Mouse (Mus musculus): ENCODE data around the gene Fam234b. TPM values are rescaled to one million over a fixed set of nuclear protein-coding genes. Genes with fewer than 3 reads are reported as not detected.

The Fam234b gene
- polyA plus RNA-seq, 1 experiment from 2014 or later = 21.2 TPM

DNA sequence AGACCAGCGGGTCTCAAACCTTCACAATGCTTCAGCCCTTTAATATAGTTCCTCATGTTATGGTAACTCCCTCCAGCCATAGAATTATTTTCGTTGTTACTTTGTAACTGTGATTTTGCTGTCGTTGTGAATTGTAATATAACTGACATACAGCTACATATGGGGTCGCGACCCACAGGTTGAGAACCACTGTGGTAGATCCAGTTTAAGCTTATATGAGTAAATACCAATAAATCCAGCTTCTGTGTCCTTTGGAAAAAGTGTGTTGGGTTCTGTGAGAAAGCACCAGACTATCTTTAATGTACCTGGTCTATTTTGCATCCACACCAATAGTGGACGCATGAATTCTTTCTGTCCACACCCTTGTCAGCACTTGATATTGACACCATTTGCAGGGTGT lies 80.5 kb downstream of the Fam234b start:
- no peak for ATAC-seq (ENCODE audit: insufficient number of reproducible peaks, low FRiP score, low TSS enrichment, low read depth)
- 88% methylated on average over 6 of the region's 6 CpGs for WGBS
- DNase-seq (ENCODE audit: low spot score) = no peak

DNA sequence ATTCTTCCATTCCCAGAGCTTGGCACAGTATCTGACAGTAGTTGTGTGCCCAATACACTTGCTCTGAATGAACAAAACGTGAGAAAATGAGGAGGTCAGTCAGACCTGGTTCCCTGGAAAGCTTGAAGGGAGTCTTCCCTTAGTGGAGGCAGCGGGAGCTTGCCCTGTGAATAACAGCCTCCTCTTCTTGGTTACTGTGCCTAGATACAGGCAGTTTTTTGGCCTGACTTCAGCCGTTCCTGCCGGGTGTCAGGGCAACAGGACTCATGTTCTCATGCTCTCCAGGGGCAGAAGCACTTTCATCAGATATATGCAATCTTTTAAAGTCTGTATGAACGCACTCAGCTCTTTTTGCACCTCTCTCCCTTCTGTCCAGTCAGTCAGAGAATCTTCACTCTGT lies 81.5 kb downstream of the Fam234b start:
- Histone ChIP-seq H3K4me1 (ENCODE audit: control insufficient read depth, insufficient read depth, low read length) (peaks cover 11% of the 10 kb centered on the region; the same call in 1 of the 2 replicates), H3K9ac (ENCODE audit: low read length) (no peak overlapping the region), H3K4me3 (ENCODE audit: low read depth, low read length) (no peak overlapping the region), H3K27me3 (ENCODE audit: control insufficient read depth, insufficient read depth, low read length) (no peaks in the 10 kb centered on the region), H3K36me3 (ENCODE audit: control insufficient read depth, insufficient read depth, low read length) (no peaks in the 10 kb centered on the region), H3K27ac (replicated peaks; ENCODE audit: low read depth, low read length) (no peak overlapping the region), H3K4me2 (ENCODE audit: low read depth, severe bottlenecking) (no peak overlapping the region), H3K9me3 (ENCODE audit: control insufficient read depth, low read length) (no peaks in the 10 kb centered on the region)
- DNase-seq (ENCODE audit: low spot score) (no peak), ATAC-seq (ENCODE audit: insufficient number of reproducible peaks, low FRiP score, low TSS enrichment, low read depth) (no peak)
- WGBS = 53% methylated on average over 5 of the region's 5 CpGs

More for the DNA sequence above, 80.5 kb downstream of the Fam234b start:
- Histone ChIP-seq H3K27ac (replicated peaks; ENCODE audit: low read depth, low read length) (no peak overlapping the region), H3K9ac (ENCODE audit: low read length) (no peak overlapping the region), H3K36me3 (ENCODE audit: control insufficient read depth, insufficient read depth, low read length) (no peaks in the 10 kb centered on the region), H3K27me3 (ENCODE audit: control insufficient read depth, insufficient read depth, low read length) (no peaks in the 10 kb centered on the region), H3K4me1 (ENCODE audit: control insufficient read depth, insufficient read depth, low read length) (peaks cover 11% of the 10 kb centered on the region; the same call in 1 of the 2 replicates), H3K9me3 (ENCODE audit: control insufficient read depth, low read length) (no peaks in the 10 kb centered on the region), H3K4me3 (ENCODE audit: low read depth, low read length) (no peak overlapping the region), H3K4me2 (ENCODE audit: low read depth, severe bottlenecking) (no peak overlapping the region)

- Histone ChIP-seq H3K27ac (replicated peaks; ENCODE audit: low read depth, low read length) (no peak overlapping the region), H3K9me3 (ENCODE audit: control insufficient read depth, low read length) (no peaks in the 10 kb centered on the region), H3K4me2 (ENCODE audit: low read depth, severe bottlenecking) (no peak overlapping the region), H3K9ac (ENCODE audit: low read length) (no peak overlapping the region), H3K4me3 (ENCODE audit: low read depth, low read length) (no peak overlapping the region), H3K36me3 (ENCODE audit: control insufficient read depth, insufficient read depth, low read length) (no peaks in the 10 kb centered on the region), H3K27me3 (ENCODE audit: control insufficient read depth, insufficient read depth, low read length) (no peaks in the 10 kb centered on the region), H3K4me1 (ENCODE audit: control insufficient read depth, insufficient read depth, low read length) (peaks cover 11% of the 10 kb centered on the region; the same call in 1 of the 2 replicates)
- WGBS = 3% methylated on average over 10 of the region's 10 CpGs
- DNase-seq (ENCODE audit: low spot score) (peak; percentile 69), ATAC-seq (ENCODE audit: insufficient number of reproducible peaks, low FRiP score, low TSS enrichment, low read depth) (no peak)
These were observed 82.1 kb downstream of the Fam234b start for GRCm38 (mm10) chr6:135279856-135280255.

- Histone ChIP-seq H3K27ac (replicated peaks; ENCODE audit: low read depth, low read length) (no peak overlapping the region), H3K27me3 (ENCODE audit: control insufficient read depth, insufficient read depth, low read length) (no peaks in the 10 kb centered on the region), H3K4me1 (ENCODE audit: control insufficient read depth, insufficient read depth, low read length) (no peaks in the 10 kb centered on the region), H3K9me3 (ENCODE audit: control insufficient read depth, low read length) (no peaks in the 10 kb centered on the region), H3K36me3 (ENCODE audit: control insufficient read depth, insufficient read depth, low read length) (no peaks in the 10 kb centered on the region), H3K4me2 (ENCODE audit: low read depth, severe bottlenecking) (no peak overlapping the region), H3K9ac (ENCODE audit: low read length) (no peak overlapping the region), H3K4me3 (ENCODE audit: low read depth, low read length) (no peak overlapping the region)
- WGBS = 70% methylated on average over 4 of the region's 4 CpGs
- DNase-seq (ENCODE audit: low spot score) = no peak
- no peak for ATAC-seq (ENCODE audit: insufficient number of reproducible peaks, low FRiP score, low TSS enrichment, low read depth)
These were observed 94.6 kb downstream of the Fam234b start for GRCm38 (mm10) chr6:135292391-135292790.

- ATAC-seq (ENCODE audit: insufficient number of reproducible peaks, low FRiP score, low TSS enrichment, low read depth) = no peak
These were observed 96.4 kb downstream of the Fam234b start for GRCm38 (mm10) chr6:135294150-135294549.

More at GRCm38 (mm10) chr6:135294150-135294549, 96.4 kb downstream of the Fam234b start:
- Histone ChIP-seq H3K9me3 (ENCODE audit: control insufficient read depth, low read length) (no peaks in the 10 kb centered on the region), H3K4me1 (ENCODE audit: control insufficient read depth, insufficient read depth, low read length) (no peaks in the 10 kb centered on the region), H3K27ac (replicated peaks; ENCODE audit: low read depth, low read length) (no peak overlapping the region), H3K36me3 (ENCODE audit: control insufficient read depth, insufficient read depth, low read length) (no peaks in the 10 kb centered on the region), H3K27me3 (ENCODE audit: control insufficient read depth, insufficient read depth, low read length) (no peaks in the 10 kb centered on the region), H3K4me3 (ENCODE audit: low read depth, low read length) (no peak overlapping the region), H3K4me2 (ENCODE audit: low read depth, severe bottlenecking) (no peak overlapping the region), H3K9ac (ENCODE audit: low read length) (no peak overlapping the region)
- DNase-seq (ENCODE audit: low spot score) = no peak
- 87% methylated on average over 6 of the region's 6 CpGs for WGBS

Other genes with a start within 250 kb of the Fam234b start
- gene Apold1, start 216.3 kb upstream of the Fam234b start, polyA plus RNA-seq (2014; fragmentation: Nextera tagmentation; extraction: Ambion mirVana) = 3.0 and 3.4 TPM in 2 replicates
- gene Ddx47, start 186.4 kb upstream of the Fam234b start, polyA plus RNA-seq (2014; fragmentation: Nextera tagmentation; extraction: Ambion mirVana) = 130 and 140 TPM in 2 replicates
- gene Gprc5a, start 132.3 kb upstream of the Fam234b start, polyA plus RNA-seq (2014; fragmentation: Nextera tagmentation; extraction: Ambion mirVana) = 0.95 and 1.6 TPM in 2 replicates
- not detected in 2 replicates for gene Gprc5d, start 79.7 kb upstream of the Fam234b start, polyA plus RNA-seq (2014; fragmentation: Nextera tagmentation; extraction: Ambion mirVana)
- gene Hebp1, start within 50 bp of the Fam234b start, polyA plus RNA-seq (2014; fragmentation: Nextera tagmentation; extraction: Ambion mirVana) = 1.3 and 3.8 TPM in 2 replicates
- 0.81 and 0.91 TPM in 2 replicates for gene Gsg1, start 56.4 kb downstream of the Fam234b start, polyA plus RNA-seq (2014; fragmentation: Nextera tagmentation; extraction: Ambion mirVana)
- 0.23 TPM in 1 of 2 replicates, not detected in the other for gene Pbp2, start 112.4 kb downstream of the Fam234b start, polyA plus RNA-seq (2014; fragmentation: Nextera tagmentation; extraction: Ambion mirVana)
- 6.8 and 7.8 TPM in 2 replicates for gene Emp1, start 164.6 kb downstream of the Fam234b start, polyA plus RNA-seq (2014; fragmentation: Nextera tagmentation; extraction: Ambion mirVana)